Mouse (Mus musculus) testis, adult 2 months (tissue): Measurements from ENCODE around the gene Gsta1.
"Not testable (repeated sequence)": the region's sequence is repeated elsewhere in the genome, so short reads cannot be mapped to it uniquely, and the experiment has no call there.

Experiments used
- CTCF ChIP-seq: fragments of 200-500 bp; IDR thresholded peaks from 2 replicates; pipeline ENCODE4 v1.5.1; 2012; ENCODE audit warnings: low read depth, mild to moderate bottlenecking, inconsistent platforms, low read length, moderate library complexity; ENCODE audit not compliant: control insufficient read depth, insufficient read depth, insufficient replicate concordance
- POLR2A ChIP-seq: fragments of 200-500 bp; IDR thresholded peaks from 2 replicates; pipeline ENCODE4 v1.6.1; 2012; ENCODE audit warnings: low read depth, mild to moderate bottlenecking, inconsistent platforms, low read length, moderate library complexity; ENCODE audit not compliant: control insufficient read depth

GRCm38 (mm10) chr9:78289063-78289462 lies 58.6 kb downstream of the Gsta1 start:
- not testable (repeated sequence) for TF ChIP-seq POLR2A, CTCF
